Mouse (Mus musculus): ENCODE data around the gene Sf3b6. TPM values are rescaled to one million over a fixed set of nuclear protein-coding genes. Genes with fewer than 3 reads are reported as not detected.

Gene Sf3b6
- polyA plus RNA-seq, 1 experiment, result 8.0 TPM

DNA sequence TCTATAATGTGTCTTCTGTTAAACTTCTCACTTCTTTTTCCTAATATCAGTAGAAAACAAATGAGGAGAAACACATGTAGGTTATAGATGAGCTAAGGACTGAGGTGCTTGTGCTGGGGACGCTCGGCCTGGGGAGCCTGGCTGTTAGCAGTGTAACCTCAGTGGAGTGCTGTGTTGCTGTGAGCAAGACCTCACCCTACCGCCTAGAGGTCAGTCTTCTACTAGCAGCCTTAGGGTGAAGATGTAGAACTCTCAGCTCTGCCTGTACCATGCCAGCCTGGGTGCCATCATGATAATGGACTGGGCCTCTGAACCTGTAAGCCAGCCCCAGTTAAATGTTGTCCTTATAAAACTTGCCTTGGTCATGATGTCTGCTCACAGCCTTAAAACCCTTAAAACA lies 9.9 kb downstream of the Sf3b6 start:
- TF ChIP-seq GATA1 (IDR thresholded peaks at IDR 0.05; ENCODE audit: low read length), result no peak

DNA sequence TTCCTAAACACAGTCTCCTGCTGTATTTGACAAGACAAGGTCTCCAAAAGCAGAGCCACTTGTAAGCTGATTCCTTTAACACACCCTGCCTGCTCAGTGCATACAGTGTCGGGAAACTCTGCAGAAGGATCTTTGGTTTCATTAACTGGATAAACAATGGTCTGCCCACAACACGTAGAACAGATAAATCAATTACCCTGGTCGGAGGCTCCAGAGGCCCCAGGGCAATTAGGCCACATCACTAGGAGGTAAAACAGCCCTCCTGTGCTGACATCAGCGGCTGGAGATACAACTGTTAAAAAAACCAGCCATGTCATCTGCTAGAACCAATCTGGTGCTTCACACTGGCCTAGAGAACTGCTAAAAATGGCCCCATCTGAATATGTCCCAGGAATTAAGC lies 19.6 kb downstream of the Sf3b6 start:
- TF ChIP-seq GATA1 (IDR thresholded peaks at IDR 0.05; ENCODE audit: low read length), result no peak

DNA sequence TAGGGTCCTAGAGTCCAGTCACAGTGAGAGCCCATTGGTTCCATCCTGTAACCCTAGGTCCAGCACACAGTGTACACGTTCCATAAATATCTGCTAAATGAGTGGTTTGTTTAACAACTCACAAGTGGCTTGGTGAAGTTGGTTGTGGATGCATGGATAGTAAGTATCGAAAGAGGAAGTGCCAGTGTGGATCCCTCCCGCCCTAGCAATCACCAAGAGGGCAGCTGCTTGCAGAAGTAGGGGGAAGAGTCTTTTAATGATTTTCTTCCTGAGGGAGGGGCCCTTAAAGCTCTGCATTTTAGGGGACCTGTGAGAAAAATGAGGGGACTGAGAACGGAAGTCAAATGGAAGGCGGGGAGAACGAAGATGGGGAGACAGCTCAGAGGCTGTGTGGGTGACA lies 22.7 kb downstream of the Sf3b6 start:
- TF ChIP-seq GATA1 (IDR thresholded peaks at IDR 0.05; ENCODE audit: low read length), result no peak

DNA sequence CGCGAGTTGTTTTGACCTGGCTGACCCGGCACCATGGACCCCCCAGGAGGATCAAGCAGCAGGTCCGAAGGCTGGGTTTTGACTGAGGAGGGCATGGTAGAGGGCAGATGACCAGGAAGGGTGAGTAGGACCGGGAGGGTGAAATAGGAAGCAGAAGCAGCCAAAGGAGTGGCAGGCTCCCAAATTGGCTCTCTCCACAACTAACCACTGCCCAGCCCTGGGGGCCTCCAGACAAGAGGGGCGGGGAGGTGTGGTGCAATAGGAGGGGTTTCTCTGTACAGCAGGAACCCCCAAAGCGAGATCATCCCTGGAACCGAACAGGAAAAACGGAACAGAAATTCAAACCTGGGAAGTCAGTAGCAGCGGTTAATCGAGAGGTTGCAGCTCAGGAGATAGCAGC lies 23.4 kb downstream of the Sf3b6 start:
- no peak for TF ChIP-seq GATA1 (IDR thresholded peaks at IDR 0.05; ENCODE audit: low read length)

DNA sequence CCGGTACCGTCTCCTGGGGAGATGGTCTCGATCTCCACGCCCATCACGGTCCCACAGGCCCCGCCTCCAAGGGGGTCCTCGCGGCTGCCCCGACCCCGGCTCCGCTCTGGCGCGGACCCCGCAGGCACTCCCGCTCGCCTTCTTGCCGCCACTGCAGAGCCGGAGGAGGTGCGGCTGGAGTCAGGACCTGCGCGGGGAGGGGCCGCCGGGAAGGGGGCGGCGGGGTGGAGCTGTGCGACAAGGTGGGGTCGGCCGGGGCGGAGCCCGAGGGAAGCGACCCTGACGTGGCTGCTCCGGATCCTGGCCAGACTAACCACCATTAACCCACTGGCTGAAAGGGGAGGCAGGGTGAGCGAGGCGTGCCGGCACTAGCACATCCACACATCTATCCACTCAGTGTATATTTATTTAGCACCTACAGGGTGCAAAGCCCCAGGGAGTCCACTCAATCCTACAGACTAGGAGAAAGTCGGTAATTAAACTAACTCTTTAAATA lies 24.1 kb downstream of the Sf3b6 start, which contains the start of gene Fkbp1b:
Gene Fkbp1b, minus strand, starts transcription at position 200 of the 496 bp plus-strand sequence.
- TF ChIP-seq GATA1 (IDR thresholded peaks at IDR 0.05; ENCODE audit: low read length), result no peak

DNA sequence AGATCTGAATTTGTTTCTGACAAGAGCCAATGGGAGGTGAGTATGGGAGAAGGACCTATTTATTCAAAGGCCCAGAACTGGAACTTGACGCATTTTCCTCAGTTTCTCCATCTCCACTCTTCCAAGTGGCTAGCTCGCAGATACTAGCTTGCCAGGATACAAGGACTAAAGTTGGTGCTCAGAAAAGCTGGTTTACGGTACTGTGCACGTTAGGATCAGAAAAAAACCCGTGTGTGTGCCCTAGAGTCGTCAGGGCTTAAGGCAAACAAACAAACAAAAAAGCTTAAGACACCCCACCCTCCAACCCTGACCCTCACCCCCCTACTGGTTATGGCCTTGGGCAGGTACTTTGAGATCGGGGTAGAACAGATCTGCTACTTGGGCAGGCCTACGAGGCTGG lies 25.1 kb downstream of the Sf3b6 start:
- TF ChIP-seq GATA1 (IDR thresholded peaks at IDR 0.05; ENCODE audit: low read length), result no peak

DNA sequence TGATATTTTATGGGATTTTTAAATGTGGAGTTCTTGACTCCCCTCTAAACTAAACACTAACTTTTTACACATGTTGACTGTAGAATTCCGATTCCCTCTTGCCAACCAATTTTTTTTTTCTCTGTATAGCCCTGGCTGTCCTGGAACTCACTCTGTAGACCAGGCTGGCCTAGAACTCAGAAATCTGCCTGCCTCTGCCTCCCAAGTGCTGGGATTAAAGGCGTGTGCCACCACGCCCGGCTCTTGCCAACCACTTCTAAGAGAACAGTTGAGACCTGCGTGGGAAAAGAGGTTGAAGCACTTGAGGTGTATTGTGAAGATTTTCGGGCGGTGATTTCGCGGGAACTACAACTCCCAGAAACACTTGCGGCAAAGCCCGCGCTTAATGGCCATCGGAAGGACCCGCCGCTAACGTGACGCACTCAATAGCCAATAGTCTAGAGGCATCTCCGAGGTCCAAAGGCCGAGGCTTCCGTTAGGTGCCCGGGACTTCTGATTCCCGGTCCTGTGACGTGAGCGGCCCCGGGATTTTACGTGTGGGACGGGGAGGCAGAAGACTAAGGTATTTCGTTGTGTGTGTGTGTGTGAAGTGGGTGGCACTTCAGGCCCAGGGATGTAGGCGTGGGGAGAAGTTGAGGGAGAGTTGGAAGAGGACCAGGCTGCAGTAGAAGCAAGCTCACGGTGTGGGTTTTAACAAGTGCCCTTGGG lies 25.7 kb downstream of the Sf3b6 start, which contains the start of gene Wdcp:
Gene Wdcp, plus strand, starts transcription at position 414 of the 708 bp plus-strand sequence.
- TF ChIP-seq GATA1 (IDR thresholded peaks at IDR 0.05; ENCODE audit: low read length), result no peak

DNA sequence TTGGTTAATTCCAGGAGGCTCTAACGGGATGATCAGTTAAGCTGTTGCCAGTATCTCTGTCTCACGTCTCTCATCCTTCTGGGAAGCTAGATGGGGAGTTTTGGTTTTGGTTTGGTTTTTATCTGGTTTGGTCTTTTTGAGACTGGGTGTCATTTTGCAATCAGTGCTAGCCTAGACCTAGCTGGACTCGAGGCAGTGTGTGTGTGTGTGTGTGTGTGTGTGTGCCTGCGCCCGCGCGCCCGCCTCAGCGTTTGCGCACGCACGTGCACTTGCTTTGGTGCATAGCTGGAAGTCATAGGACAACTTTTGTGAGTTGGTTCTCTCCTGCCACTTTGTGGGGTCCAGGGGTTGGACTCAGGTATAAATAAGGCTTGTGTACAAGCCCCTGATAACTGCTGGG lies 26.4 kb downstream of the Sf3b6 start:
- TF ChIP-seq GATA1 (IDR thresholded peaks at IDR 0.05; ENCODE audit: low read length), result no peak

DNA sequence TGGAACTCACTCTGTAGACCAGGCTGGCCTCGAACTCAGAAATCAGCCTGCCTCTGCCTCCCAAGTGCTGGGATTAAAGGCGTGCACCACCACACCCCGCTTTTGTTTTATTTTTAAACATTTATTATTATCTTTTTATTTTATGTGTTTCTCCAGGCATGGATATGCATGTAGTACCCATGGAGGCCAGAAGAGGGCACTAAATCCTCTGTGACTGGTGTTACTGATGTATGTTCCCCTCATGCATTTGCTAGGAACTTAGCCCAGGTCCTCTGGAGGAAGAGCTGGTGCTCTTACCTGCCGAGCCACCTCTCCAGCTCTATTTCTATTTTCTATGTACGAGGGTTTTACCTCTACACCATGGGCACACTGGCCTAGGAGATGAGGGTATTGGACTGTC lies 38.8 kb downstream of the Sf3b6 start:
- no peak for TF ChIP-seq GATA1 (IDR thresholded peaks at IDR 0.05; ENCODE audit: low read length)

DNA sequence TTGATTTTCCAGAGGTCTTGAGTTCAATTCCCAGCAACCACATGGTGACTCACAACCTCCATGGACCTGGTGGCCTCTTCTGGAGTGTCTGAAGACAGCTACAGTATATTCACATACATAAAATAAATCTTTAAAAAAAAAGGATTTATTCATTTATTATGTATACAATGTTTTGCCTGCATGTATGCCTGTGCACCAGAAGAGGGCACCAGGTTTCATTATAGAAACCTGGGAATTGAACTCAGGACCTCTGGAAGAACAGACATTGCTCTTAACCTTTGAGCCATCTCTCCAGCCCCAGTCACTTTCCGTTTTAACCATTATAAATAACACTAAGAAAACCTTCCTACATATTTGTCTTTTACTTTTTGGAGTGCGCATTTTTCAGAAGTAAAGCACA lies 39.5 kb downstream of the Sf3b6 start:
- no peak for TF ChIP-seq GATA1 (IDR thresholded peaks at IDR 0.05; ENCODE audit: low read length)

DNA sequence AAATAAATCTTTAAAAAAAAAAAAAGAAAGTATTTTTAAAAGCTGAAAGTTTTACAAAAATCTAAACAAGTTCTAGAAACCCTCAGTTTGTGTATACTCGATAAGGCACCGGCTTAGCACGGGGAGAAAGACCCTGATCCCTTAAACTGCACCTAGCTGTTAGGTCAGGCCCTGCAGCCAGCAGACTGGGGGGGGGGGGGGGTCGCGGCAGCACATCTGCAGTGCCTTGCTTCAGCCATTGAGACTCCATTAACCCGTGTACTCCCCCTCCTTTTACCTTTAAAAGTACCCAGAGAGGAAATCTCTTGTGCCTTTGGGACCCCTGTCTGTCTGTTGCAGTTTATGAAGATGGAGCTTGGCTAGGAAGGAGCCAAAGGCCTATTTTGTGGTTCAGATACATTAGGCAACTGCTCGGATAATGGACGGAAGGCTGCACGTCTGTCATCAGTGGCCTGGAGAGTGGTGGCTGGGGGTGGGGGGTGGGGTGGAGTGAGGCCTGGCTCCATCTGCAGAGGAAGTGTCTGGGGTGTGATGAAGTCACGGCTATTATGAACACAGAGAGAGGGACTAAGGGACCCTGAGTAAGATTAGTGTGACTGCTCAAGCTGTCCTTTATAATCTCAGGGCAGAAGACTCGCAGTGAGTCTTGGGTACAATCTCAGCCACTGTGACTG lies 42.0 kb downstream of the Sf3b6 start:
- no peak for TF ChIP-seq GATA1 (IDR thresholded peaks at IDR 0.05; ENCODE audit: low read length)

DNA sequence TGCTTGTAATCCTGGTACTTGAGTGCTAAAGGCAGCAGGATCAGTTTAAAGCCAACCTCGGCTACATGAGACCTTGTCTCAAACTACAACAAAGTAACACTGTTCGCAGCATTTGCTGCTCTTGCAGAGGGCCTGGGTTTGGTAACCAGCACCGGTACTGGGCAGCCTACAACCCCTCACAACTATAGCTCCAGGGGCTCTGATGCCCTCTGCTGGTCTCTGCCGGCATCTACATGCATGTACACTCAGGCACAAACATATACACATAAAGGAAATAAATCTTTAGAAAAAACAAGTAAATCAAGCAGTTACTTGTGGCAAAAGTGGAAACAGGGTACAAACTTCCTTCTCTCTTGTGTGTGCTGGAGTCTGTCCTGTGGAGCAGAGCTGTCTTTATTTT lies 45.3 kb downstream of the Sf3b6 start:
- no peak for TF ChIP-seq GATA1 (IDR thresholded peaks at IDR 0.05; ENCODE audit: low read length)

DNA sequence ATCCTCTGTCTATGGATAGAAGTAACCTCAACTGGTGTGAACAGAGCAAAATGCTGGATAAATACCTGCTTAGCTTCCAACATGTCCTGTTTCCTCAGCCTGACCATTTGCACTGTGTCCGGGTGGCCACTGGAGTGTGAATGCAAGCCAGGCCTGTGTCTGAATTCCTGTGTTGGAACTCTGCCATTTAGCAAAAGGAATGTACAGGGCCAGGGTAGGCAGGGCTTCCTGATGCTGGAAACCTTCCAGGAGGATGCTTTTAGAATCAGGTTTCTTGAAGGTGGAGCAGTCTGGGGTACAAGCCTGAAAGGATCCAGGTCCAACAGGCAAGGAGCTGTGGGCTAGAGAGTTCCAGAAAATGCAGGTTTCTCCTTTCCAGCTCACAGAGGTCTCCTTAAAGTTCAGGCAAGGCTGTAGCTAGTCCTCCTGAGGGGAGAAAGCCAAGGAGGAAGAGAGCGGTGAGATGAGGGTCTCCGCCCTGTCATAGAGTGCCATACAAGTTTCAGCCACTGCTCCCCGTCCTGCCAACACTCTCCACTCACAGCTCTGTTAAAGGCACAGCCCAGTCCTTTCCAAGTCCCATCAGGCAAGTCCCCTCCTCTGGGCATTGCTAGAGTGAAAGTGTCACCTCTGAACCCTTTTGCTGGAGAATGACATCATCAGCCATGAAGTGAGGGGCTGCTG lies 46.5 kb downstream of the Sf3b6 start:
- no peak for TF ChIP-seq GATA1 (IDR thresholded peaks at IDR 0.05; ENCODE audit: low read length)

DNA sequence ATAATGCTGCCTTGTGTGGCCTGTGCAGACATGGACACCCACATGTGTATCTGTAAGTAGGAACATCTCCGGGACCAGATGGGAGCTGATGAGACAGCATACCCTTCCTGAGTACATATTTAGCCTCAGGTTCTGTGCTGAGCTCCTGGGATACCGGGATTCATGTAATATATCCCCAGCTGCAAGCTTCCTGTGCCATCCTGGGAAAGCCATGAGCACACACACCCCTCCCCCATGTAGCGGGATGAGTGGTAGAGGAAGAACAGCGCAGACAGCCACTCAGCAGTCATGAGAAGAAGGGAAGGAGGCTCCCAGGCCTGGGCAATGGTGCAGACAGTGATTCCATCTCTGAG lies 47.0 kb downstream of the Sf3b6 start:
- no peak for TF ChIP-seq GATA1 (IDR thresholded peaks at IDR 0.05; ENCODE audit: low read length)

DNA sequence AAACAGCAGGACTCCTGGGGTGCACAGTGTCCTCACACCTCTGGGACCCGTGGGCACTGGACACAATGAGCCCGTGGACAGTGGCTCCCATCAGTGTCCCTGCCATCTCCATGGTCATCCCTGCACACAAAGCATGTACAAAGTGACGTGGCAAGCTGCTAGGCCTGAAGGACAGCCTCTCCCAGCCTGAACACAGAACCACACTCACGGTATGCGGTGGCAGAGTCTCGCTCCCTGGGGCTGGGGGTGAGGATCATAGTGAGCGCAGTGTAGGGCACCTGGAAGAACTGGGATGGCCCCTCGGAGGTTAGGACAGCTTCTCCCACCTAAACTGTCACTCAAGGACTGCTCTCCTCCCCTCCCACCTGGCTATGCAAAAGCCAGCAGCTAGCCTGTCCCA lies 51.6 kb downstream of the Sf3b6 start:
- no peak for TF ChIP-seq GATA1 (IDR thresholded peaks at IDR 0.05; ENCODE audit: low read length)

DNA sequence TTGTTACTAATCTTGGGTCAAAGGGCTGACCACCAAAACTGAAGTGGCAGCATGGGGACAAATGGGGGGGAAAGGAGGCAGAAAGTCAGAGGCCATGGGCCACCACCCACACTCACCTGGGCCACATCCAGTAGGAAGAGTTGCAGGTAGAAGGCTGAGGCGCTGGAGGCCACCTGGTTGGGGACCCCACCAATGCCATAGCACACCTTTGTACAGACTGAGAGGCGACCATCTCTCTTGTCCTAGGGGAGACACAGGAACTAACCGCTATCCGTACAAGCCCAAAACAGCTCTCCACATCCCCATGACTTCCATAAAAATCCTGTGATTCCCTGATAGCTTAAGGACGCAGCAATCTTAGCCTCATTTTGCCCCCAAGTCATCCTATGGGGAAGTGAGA lies 53.9 kb downstream of the Sf3b6 start:
- TF ChIP-seq GATA1 (IDR thresholded peaks at IDR 0.05; ENCODE audit: low read length), result no peak

Measured in G1E-ER4 (cell line).